Mouse (Mus musculus) heart, postnatal 0 days (tissue): ENCODE measurements around the gene Plekhm1.

ENCODE experiments used
- CTCF ChIP-seq: IDR thresholded peaks from 2 replicates; pipeline ENCODE4 v1.5.1; 2016; ENCODE audit warnings: antibody characterized with exemption, control low read depth, low read depth
- EP300 ChIP-seq: IDR thresholded peaks from 2 replicates; pipeline ENCODE4 v1.6.1; 2016; ENCODE audit warnings: antibody characterized with exemption, low read depth

GRCm38 (mm10) chr11:103365530-103365929, 47.0 kb downstream of the Plekhm1 start:
- TF ChIP-seq EP300 (no peak), CTCF (no peak)
